Mouse (Mus musculus): ENCODE measurements around the gene Uts2. TPM values are rescaled to one million over a fixed set of nuclear protein-coding genes. Genes with fewer than 3 reads are reported as not detected.

Uts2 gene
- polyA plus RNA-seq, 1 experiment from 2014 or later = not detected

- Histone ChIP-seq H3K4me3 (no peak overlapping the region), H3K27ac (no peak overlapping the region), H3K9ac (no peak overlapping the region), H3K9me3 (no peaks in the 10 kb centered on the region), H3K36me3 (no peaks in the 10 kb centered on the region), H3K4me2 (no peak overlapping the region), H3K27me3 (no peaks in the 10 kb centered on the region), H3K4me1 (no peaks in the 10 kb centered on the region)
- no peak for ATAC-seq (ENCODE audit: borderline replicate concordance, extremely low read depth, low FRiP score, low TSS enrichment)
- 67% methylated on average over 9 of the region's 9 CpGs for WGBS
These were observed 27.3 kb downstream of the Uts2 start for GRCm38 (mm10) chr4:151024152-151024551.

GRCm38 (mm10) chr4:151027001-151027400, 30.1 kb downstream of the Uts2 start:
- Histone ChIP-seq H3K4me1 (no peaks in the 10 kb centered on the region), H3K4me2 (no peak overlapping the region), H3K27ac (no peak overlapping the region), H3K4me3 (no peak overlapping the region), H3K36me3 (no peaks in the 10 kb centered on the region), H3K9me3 (no peaks in the 10 kb centered on the region), H3K9ac (no peak overlapping the region), H3K27me3 (no peaks in the 10 kb centered on the region)
- ATAC-seq (ENCODE audit: borderline replicate concordance, extremely low read depth, low FRiP score, low TSS enrichment) = no peak
- 47% methylated on average over 6 of the region's 6 CpGs for WGBS

- no peak for ATAC-seq (ENCODE audit: borderline replicate concordance, extremely low read depth, low FRiP score, low TSS enrichment)
- no peaks in the 10 kb centered on the region for H3K27me3 ChIP-seq
These were observed 39.6 kb downstream of the Uts2 start for GRCm38 (mm10) chr4:151036521-151036920.

GRCm38 (mm10) chr4:151037800-151038199, 40.9 kb downstream of the Uts2 start:
- no peak for ATAC-seq (ENCODE audit: borderline replicate concordance, extremely low read depth, low FRiP score, low TSS enrichment)
- WGBS = 87% methylated on average over 11 of the region's 11 CpGs

More at GRCm38 (mm10) chr4:151036521-151036920, 39.6 kb downstream of the Uts2 start:
- no peaks in the 10 kb centered on the region for H3K36me3 ChIP-seq
- 84% methylated on average over 7 of the region's 7 CpGs for WGBS
- H3K27ac ChIP-seq = no peak overlapping the region
- H3K9ac ChIP-seq = no peak overlapping the region
- H3K9me3 ChIP-seq = no peaks in the 10 kb centered on the region
- H3K4me2 ChIP-seq = no peak overlapping the region
- no peaks in the 10 kb centered on the region for H3K4me1 ChIP-seq
- no peak overlapping the region for H3K4me3 ChIP-seq

GRCm38 (mm10) chr4:151041506-151041905, 44.6 kb downstream of the Uts2 start:
- 70% methylated on average over 5 of the region's 5 CpGs for WGBS
- no peaks in the 10 kb centered on the region for H3K27me3 ChIP-seq
- no peaks in the 10 kb centered on the region for H3K36me3 ChIP-seq
- H3K9ac ChIP-seq = no peak overlapping the region
- no peak overlapping the region for H3K4me2 ChIP-seq
- no peak overlapping the region for H3K4me3 ChIP-seq
- H3K27ac ChIP-seq = no peak overlapping the region
- peaks cover 12% of the 10 kb centered on the region; the same call in 1 of the 2 replicates for H3K4me1 ChIP-seq
- no peaks in the 10 kb centered on the region for H3K9me3 ChIP-seq
- ATAC-seq (ENCODE audit: borderline replicate concordance, extremely low read depth, low FRiP score, low TSS enrichment) = no peak

More at GRCm38 (mm10) chr4:151037800-151038199, 40.9 kb downstream of the Uts2 start:
- no peak overlapping the region for H3K27ac ChIP-seq
- H3K4me1 ChIP-seq = peaks cover 4% of the 10 kb centered on the region; the same call in 1 of the 2 replicates
- no peak overlapping the region for H3K4me3 ChIP-seq
- no peaks in the 10 kb centered on the region for H3K36me3 ChIP-seq
- no peak overlapping the region for H3K9ac ChIP-seq
- no peaks in the 10 kb centered on the region for H3K9me3 ChIP-seq
- no peaks in the 10 kb centered on the region for H3K27me3 ChIP-seq
- no peak overlapping the region for H3K4me2 ChIP-seq

GRCm38 (mm10) chr4:151043281-151043680, 46.4 kb downstream of the Uts2 start:
- 30% methylated on average over 5 of the region's 5 CpGs for WGBS
- Histone ChIP-seq H3K9ac (peak overlapping the region; percentile 51; the same call in 1 of the 2 replicates), H3K9me3 (no peaks in the 10 kb centered on the region), H3K36me3 (peaks cover 11% of the 10 kb centered on the region), H3K4me3 (peak overlapping the region; percentile 48), H3K4me1 (peaks cover 12% of the 10 kb centered on the region; the same call in 1 of the 2 replicates), H3K27me3 (no peaks in the 10 kb centered on the region), H3K4me2 (peak overlapping the region; percentile 96), H3K27ac (0 out of 2 replicates have a peak overlapping the region, but pooled peaks have one; percentile 71)
- no peak for ATAC-seq (ENCODE audit: borderline replicate concordance, extremely low read depth, low FRiP score, low TSS enrichment)

GRCm38 (mm10) chr4:151044037-151044943, 47.4 kb downstream of the Uts2 start, which contains the start of gene Per3:
Gene Per3 (minus strand): TSS chr4:151044665.
- Histone ChIP-seq H3K27ac (peak within 1 kb of the TSS; percentile 71), H3K4me1 (peaks cover 12% of the 10 kb centered on the region; the same call in 1 of the 2 replicates), H3K4me3 (peak within 1 kb of the TSS; percentile 48), H3K9me3 (no peaks in the 10 kb centered on the region), H3K36me3 (peaks cover 20% of the 10 kb centered on the region), H3K4me2 (peak within 1 kb of the TSS; percentile 96), H3K27me3 (no peaks in the 10 kb centered on the region), H3K9ac (peak within 1 kb of the TSS; percentile 51)
- under 1% methylated on average over 77 of the region's 79 CpGs for WGBS
- ATAC-seq (ENCODE audit: borderline replicate concordance, extremely low read depth, low FRiP score, low TSS enrichment) = peak; percentile 99

- ATAC-seq (ENCODE audit: borderline replicate concordance, extremely low read depth, low FRiP score, low TSS enrichment) = no peak
- Histone ChIP-seq H3K9ac (peak overlapping the region; percentile 8; the same call in 1 of the 2 replicates), H3K9me3 (no peaks in the 10 kb centered on the region), H3K27me3 (no peaks in the 10 kb centered on the region), H3K36me3 (peaks cover 21% of the 10 kb centered on the region), H3K27ac (no peak overlapping the region), H3K4me3 (peak overlapping the region; percentile 48), H3K4me1 (peaks cover 12% of the 10 kb centered on the region; the same call in 1 of the 2 replicates), H3K4me2 (peak overlapping the region; percentile 96)
- WGBS = 5% methylated on average over 21 of the region's 21 CpGs
These were observed 48.2 kb downstream of the Uts2 start for GRCm38 (mm10) chr4:151044944-151045570.

GRCm38 (mm10) chr4:151046524-151046923, 49.6 kb downstream of the Uts2 start:
- Histone ChIP-seq H3K9ac (no peak overlapping the region), H3K27ac (no peak overlapping the region), H3K4me3 (no peak overlapping the region), H3K4me2 (no peak overlapping the region), H3K36me3 (peaks cover 32% of the 10 kb centered on the region), H3K9me3 (no peaks in the 10 kb centered on the region), H3K4me1 (peaks cover 12% of the 10 kb centered on the region; the same call in 1 of the 2 replicates), H3K27me3 (no peaks in the 10 kb centered on the region)
- WGBS = 82% methylated on average over 3 of the region's 3 CpGs
- ATAC-seq (ENCODE audit: borderline replicate concordance, extremely low read depth, low FRiP score, low TSS enrichment) = no peak

- no peak overlapping the region for H3K9ac ChIP-seq
- no peaks in the 10 kb centered on the region for H3K9me3 ChIP-seq
- H3K4me2 ChIP-seq = no peak overlapping the region
- H3K4me3 ChIP-seq = no peak overlapping the region
- no peaks in the 10 kb centered on the region for H3K27me3 ChIP-seq
- peaks cover 54% of the 10 kb centered on the region for H3K36me3 ChIP-seq
- WGBS = 77% methylated on average over 1 of the region's 1 CpGs
- no peak overlapping the region for H3K27ac ChIP-seq
- peaks cover 1% of the 10 kb centered on the region; the same call in 1 of the 2 replicates for H3K4me1 ChIP-seq
- no peak for ATAC-seq (ENCODE audit: borderline replicate concordance, extremely low read depth, low FRiP score, low TSS enrichment)
These were observed 54.3 kb downstream of the Uts2 start for GRCm38 (mm10) chr4:151051162-151051561.
